Mouse (Mus musculus) ES-E14 (cell line): ENCODE measurements around the gene Olfr1130. TPM values are rescaled to one million over a fixed set of nuclear protein-coding genes. Genes with fewer than 3 reads are reported as not detected.
"Not testable (repeated sequence)": the region's sequence is repeated elsewhere in the genome, so short reads cannot be mapped to it uniquely, and the experiment has no call there.

ENCODE experiments used
- DNase-seq: peaks from one replicate; pipeline ENCODE4 v3.0.0-alpha.2; 2013; ENCODE audit warnings: low read depth, low spot score
- H3K27ac ChIP-seq: 2 replicates; pipeline ENCODE4 v1.5.1; 2012; ENCODE audit warnings: low read depth, mild to moderate bottlenecking, low read length, moderate library complexity, mixed read lengths; ENCODE audit not compliant: poor library complexity, insufficient read depth, severe bottlenecking
- H3K36me3 ChIP-seq: 2 replicates; pipeline ENCODE4 v1.6.1; 2012; ENCODE audit warnings: mild to moderate bottlenecking, low read length, moderate library complexity, mixed read lengths; ENCODE audit not compliant: control insufficient read depth, poor library complexity, insufficient read depth, severe bottlenecking
- H3K4me1 ChIP-seq, 2 experiments: fragments of 150-350 bp in 1 of 2; sonication (generic) in 1 of 2; 2 replicates each; pipeline ENCODE4 v1.6.1; 2012; ENCODE audit warnings: low read length in 2 of 2, mild to moderate bottlenecking in 1 of 2, mixed read lengths in 1 of 2; ENCODE audit not compliant: control insufficient read depth in 2 of 2, insufficient read depth in 2 of 2, poor library complexity in 1 of 2
- H3K4me3 ChIP-seq, 2 experiments: fragments of 150-350 bp in 1 of 2; sonication (generic) in 1 of 2; 2 replicates each; pipeline ENCODE4 v1.5.1; 2012; ENCODE audit warnings: low read length in 2 of 2, low read depth in 1 of 2, mild to moderate bottlenecking in 1 of 2, mixed read lengths in 1 of 2; ENCODE audit not compliant: insufficient read depth in 1 of 2, poor library complexity in 1 of 2, severe bottlenecking in 1 of 2
- H3K9ac ChIP-seq: 2 replicates; pipeline ENCODE4 v1.6.1; 2012; ENCODE audit warnings: low read depth, mild to moderate bottlenecking, low read length, mixed read lengths; ENCODE audit not compliant: poor library complexity, insufficient read depth, severe bottlenecking
- H3K9me3 ChIP-seq: fragments of 150-350 bp; sonication (generic); 2 replicates; pipeline ENCODE4 v1.6.1; 2012; ENCODE audit warnings: low read depth, mild to moderate bottlenecking, low read length; ENCODE audit not compliant: control insufficient read depth, insufficient read depth
- CHD2 ChIP-seq: IDR thresholded peaks from 2 replicates; pipeline ENCODE4 v1.6.1; 2014; ENCODE audit warnings: mild to moderate bottlenecking, low read depth, low read length, inconsistent platforms
- HCFC1 ChIP-seq: IDR thresholded peaks from 2 replicates; pipeline ENCODE4 v1.6.1; 2012; ENCODE audit warnings: low read length, inconsistent platforms, borderline replicate concordance; ENCODE audit not compliant: insufficient read depth
- MAFK ChIP-seq: IDR thresholded peaks from 2 replicates; pipeline ENCODE4 v1.6.1; 2014; ENCODE audit warnings: mild to moderate bottlenecking, low read depth, low read length, inconsistent platforms; ENCODE audit not compliant: insufficient read depth
- ZC3H11A ChIP-seq: IDR thresholded peaks from 2 replicates; pipeline ENCODE4 v1.6.1; 2012; ENCODE audit warnings: low read depth, mild to moderate bottlenecking, inconsistent platforms, low read length, borderline replicate concordance
- ZNF384 ChIP-seq: IDR thresholded peaks from 2 replicates; pipeline ENCODE4 v1.6.1; 2012; ENCODE audit warnings: low read depth, low read length, inconsistent platforms
- in situ Hi-C, 2 experiments: fragments of 600-800 bp; cut with MboI; formaldehyde crosslinking; loops; one replicate each; pipeline ENCODE4 v1.15.1; 2025; ENCODE audit warnings: low sequenced_read_pairs in 2 of 2, inconsistent platforms in 1 of 2; ENCODE audit not compliant: unreplicated experiment in 2 of 2
- total RNA-seq: library from RNA; depleted of rRNA; stranded (reverse); fragments of 300-350 nt; gene quantifications from 2 replicates; pipeline ENCODE4 v1.2.3, GENCODE M21; 2012; rRNA removed

Olfr1130 gene
- not detected in 2 replicates for total RNA-seq

DNA sequence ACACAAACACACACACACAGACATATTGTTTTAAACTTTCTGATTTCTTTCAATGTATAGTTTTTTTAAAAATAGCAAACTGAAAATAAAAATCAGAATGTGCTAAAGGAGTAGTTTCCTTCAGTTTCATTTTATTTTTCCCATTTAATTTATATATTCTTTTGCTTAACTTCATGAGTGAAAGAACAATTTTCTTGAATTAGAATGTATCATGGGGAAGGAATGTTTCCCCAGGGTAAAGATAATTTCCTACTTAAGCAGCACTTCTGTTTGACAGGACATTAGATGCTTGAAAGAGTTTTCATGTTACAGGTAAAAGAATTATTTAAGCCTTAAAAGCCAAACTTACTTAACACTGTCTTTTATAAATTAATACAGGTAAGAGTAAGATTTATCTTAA, at the start of gene Olfr1130:
Olfr1130 (plus strand) TSS at position 301 of the 400 bp plus-strand sequence.
- H3K9ac ChIP-seq, H3K36me3 ChIP-seq, H3K9me3 ChIP-seq, H3K4me1 ChIP-seq, H3K4me3 ChIP-seq, DNase-seq, H3K27ac ChIP-seq, in situ Hi-C loops: not testable (repeated sequence)

DNA sequence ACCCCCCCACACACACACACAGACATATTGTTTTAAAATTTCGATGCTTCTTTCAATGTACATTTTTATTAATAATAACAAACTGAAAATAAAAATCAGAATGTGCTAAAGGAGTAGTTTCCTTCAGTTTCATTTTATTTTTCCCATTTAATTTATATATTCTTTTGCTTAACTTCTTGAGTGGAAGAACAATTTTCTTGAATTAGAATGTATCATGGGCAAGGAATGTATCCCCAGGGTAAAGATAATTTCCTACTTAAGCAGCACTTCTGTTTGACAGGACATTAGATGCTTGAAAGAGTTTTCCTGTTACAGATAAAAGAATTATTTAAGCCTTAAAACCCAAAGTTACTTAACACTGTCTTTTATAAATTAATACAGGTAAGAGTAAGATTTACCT, 32.4 kb upstream of the Olfr1130 start, which contains the start of gene Olfr1129:
Olfr1129 (plus strand) TSS at position 301 of the 400 bp plus-strand sequence.
- H3K27ac ChIP-seq, H3K4me3 ChIP-seq, H3K9ac ChIP-seq, H3K36me3 ChIP-seq, H3K9me3 ChIP-seq, DNase-seq, H3K4me1 ChIP-seq, in situ Hi-C loops: not testable (repeated sequence)

DNA sequence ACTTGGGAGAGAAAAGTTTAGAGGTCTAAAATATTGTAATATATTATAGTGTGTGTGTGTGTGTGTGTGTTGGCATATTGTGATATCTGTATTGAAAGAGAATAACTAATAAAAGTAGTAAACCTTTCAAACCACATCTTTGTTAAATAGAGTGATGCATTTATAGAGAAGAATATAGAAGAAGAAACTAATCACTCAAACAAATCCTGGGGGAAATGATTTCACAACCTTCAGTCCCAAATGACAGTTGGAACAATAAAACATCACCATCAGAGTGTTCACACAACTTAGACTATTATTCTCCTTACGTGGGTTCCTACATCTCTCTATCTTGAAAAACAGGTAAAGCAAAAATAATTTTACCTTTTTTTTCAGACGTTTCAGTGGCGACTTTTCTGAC, 20.8 kb downstream of the Olfr1130 start, which contains the start of gene Olfr1131:
Olfr1131 (plus strand) TSS at position 301 of the 400 bp plus-strand sequence.
- no peaks in the 10 kb centered on the region for H3K9me3 ChIP-seq
- H3K27ac ChIP-seq: no peak within 1 kb of the TSS
- no peak for DNase-seq
- no peaks in the 10 kb centered on the region for H3K36me3 ChIP-seq
- no peak within 1 kb of the TSS for H3K4me3 ChIP-seq
- no peaks in the 10 kb centered on the region for H3K4me1 ChIP-seq
- in situ Hi-C loops: no loop called here
- no peak within 1 kb of the TSS for H3K9ac ChIP-seq
- no peak for TF ChIP-seq ZC3H11A
- no peak for TF ChIP-seq CHD2
- TF ChIP-seq HCFC1: no peak
- no peak for TF ChIP-seq MAFK
- no peak for TF ChIP-seq ZNF384

DNA sequence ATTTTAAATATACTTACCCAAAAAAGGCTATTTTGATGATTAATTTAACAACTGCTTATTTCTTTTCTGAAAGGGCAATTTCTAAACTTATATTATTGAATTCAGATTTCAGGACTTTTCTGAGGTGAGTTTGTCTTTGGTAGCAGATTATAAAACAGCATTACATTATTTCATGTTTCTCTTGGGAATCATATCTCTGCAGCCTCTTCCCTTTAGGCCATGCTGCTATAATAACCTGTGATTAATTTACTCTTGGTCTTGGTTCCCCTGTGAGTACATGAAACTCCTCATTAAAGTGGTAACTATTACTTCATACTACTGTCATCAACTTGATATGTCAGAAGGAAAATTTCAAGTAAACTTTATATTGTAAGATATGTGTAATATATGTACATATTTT, 31.4 kb downstream of the Olfr1130 start, which contains the start of gene Olfr1132:
Olfr1132 (minus strand) TSS at position 101 of the 400 bp plus-strand sequence.
- DNase-seq: no peak
- H3K36me3 ChIP-seq: no peaks in the 10 kb centered on the region
- no peak within 1 kb of the TSS for H3K9ac ChIP-seq
- no peaks in the 10 kb centered on the region for H3K9me3 ChIP-seq
- no peak for TF ChIP-seq ZC3H11A
- TF ChIP-seq CHD2: no peak
- TF ChIP-seq MAFK: no peak
- TF ChIP-seq ZNF384: no peak
- TF ChIP-seq HCFC1: no peak
- no peak within 1 kb of the TSS for H3K4me3 ChIP-seq
- no peak within 1 kb of the TSS for H3K27ac ChIP-seq
- no peaks in the 10 kb centered on the region for H3K4me1 ChIP-seq
- in situ Hi-C loops: no loop called here

DNA sequence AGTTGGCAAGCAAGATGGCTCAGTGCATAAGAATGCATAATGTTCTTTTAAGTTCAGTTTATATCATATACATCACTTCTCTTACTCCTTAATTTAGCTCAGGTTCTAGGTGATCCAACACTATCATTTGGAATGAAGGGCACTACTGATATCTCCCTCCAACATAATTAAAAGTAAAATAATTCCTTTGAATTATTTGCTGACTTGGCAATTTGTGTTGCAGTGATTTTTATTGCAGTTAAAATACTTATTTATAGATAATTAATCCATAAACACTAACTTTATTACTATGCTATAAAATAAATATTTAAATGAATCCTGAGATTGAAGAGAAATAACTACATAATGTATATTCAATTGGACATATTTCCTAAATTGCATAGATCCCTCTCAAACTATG, 36.4 kb downstream of the Olfr1130 start:
- in situ Hi-C loops: no loop called here
- Histone ChIP-seq H3K9ac (no peak overlapping the region), H3K36me3 (no peaks in the 10 kb centered on the region), H3K27ac (no peak overlapping the region), H3K9me3 (no peaks in the 10 kb centered on the region), H3K4me1 (no peaks in the 10 kb centered on the region), H3K4me3 (no peak overlapping the region)
- DNase-seq: no peak
- TF ChIP-seq MAFK (peak; percentile 92), CHD2 (no peak)
